Mouse (Mus musculus): ENCODE results near the gene Hivep3. TPM values are rescaled to one million over a fixed set of nuclear protein-coding genes. Genes with fewer than 3 reads are reported as not detected.

Hivep3 gene
- polyA plus RNA-seq, 1 experiment from 2014 or later: 3.2 TPM

DNA sequence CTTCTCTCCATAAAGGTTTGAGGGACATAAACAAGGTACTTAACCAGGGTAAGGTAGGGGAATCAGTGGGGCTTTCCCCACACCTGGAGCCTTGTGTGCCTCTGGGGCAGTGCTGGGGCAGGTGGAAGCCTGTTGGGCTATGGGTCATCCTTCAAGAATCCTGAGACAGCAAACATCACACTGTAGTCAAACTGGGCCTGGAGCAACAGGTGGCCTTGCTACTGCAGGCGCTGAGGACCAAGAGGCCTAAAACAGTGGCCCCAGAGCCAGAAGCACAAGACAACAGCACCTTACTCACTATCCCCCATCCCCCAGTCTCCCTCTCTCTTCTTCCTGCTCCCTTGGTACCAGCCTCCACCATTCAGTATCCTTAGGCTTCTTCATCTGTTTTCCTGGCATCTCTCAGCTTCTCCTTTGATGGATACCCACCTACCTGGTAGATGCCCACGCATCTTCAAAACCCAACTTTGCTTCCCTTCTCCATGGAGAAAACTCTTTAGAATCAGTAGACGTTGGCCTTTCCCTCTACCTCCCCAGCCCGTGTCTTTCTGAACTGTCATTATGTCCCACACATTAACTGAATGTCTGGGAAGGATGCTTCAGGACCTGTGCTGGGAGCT is 289.7 kb downstream of the Hivep3 start:
- Histone ChIP-seq H3K4me3 (no peak overlapping the region), H3K27me3 (no peaks in the 10 kb centered on the region), H3K36me3 (no peaks in the 10 kb centered on the region), H3K27ac (no peak overlapping the region), H3K9ac (no peak overlapping the region), H3K4me1 (no peaks in the 10 kb centered on the region), H3K4me2 (no peak overlapping the region), H3K9me3 (no peaks in the 10 kb centered on the region)
- no peak for ATAC-seq (ENCODE audit: insufficient number of reproducible peaks, low FRiP score, low TSS enrichment, low read depth)
- 75% methylated on average over 4 of the region's 4 CpGs for WGBS

DNA sequence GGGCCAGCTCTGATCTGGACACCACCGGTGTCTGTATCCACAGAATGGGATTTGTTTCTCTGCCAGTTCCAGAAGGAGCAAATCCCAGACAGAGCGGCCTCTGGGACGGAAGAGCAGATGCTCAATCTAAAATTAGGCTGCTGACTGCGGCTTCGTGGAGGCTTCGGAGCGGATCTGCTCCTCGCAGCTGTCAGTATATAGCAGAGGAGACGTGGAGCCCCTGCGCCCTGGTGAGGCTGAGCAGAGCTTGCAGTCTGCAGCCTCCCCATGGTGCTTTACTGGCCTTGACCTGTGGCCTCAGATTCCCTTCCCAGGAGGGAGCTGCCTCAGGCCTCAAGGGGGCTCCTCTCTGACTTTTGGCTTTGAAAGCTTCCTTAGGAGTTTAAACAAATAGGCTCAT is 290.5 kb downstream of the Hivep3 start:
- Histone ChIP-seq H3K27me3 (no peaks in the 10 kb centered on the region), H3K4me1 (no peaks in the 10 kb centered on the region), H3K36me3 (no peaks in the 10 kb centered on the region), H3K4me3 (no peak overlapping the region), H3K9ac (no peak overlapping the region), H3K27ac (no peak overlapping the region), H3K9me3 (no peaks in the 10 kb centered on the region), H3K4me2 (no peak overlapping the region)
- ATAC-seq (ENCODE audit: insufficient number of reproducible peaks, low FRiP score, low TSS enrichment, low read depth): peak; percentile 46; the same call in 1 of the 2 replicates
- 46% methylated on average over 10 of the region's 10 CpGs for WGBS

DNA sequence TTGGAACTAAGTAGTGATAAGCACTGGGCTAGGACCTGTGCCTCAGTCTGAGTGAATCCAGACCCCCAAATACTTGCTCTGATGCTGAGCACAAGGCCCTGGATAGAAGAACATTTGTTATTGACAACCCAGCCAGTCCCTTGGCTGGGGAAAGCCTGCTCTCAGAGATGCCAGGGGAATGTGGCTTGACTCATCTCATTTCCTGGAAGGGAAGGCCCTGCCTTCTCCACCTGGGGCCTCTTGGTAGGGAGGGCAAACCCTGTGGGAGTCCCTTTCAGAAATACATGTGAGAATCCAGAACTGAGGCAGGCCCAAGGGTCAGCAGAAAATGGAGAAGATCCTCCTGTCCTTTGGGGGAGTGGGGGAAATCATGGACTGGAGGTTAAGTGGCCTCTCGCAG is 294.1 kb downstream of the Hivep3 start:
- no peak for ATAC-seq (ENCODE audit: insufficient number of reproducible peaks, low FRiP score, low TSS enrichment, low read depth)
- Histone ChIP-seq H3K9me3 (no peaks in the 10 kb centered on the region), H3K27me3 (peaks cover 30% of the 10 kb centered on the region), H3K27ac (no peak overlapping the region), H3K9ac (no peak overlapping the region), H3K36me3 (no peaks in the 10 kb centered on the region), H3K4me2 (no peak overlapping the region), H3K4me3 (no peak overlapping the region), H3K4me1 (peaks cover 7% of the 10 kb centered on the region; the same call in 1 of the 2 replicates)
- WGBS: 89% methylated on average over 1 of the region's 1 CpGs

DNA sequence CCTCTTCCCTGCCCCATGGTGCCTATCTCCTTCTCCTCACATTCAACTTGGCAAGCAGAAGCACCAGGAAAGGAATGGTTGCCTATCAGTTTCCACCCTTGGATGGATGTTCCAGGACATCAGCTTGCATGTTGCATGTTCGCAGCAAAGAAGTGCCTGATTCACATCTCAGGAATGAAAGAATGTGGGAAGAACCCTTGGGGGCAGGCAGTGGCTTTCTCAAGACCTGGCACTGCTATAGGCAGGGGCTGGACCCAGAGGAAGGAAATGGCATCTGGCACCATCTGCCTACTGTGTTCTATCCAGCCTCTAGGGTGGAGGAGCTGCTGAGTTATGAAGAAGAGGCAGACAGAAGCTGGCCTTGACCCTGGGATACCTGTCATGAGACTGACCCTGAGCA is 296.4 kb downstream of the Hivep3 start:
- H3K27me3 ChIP-seq: peaks cover 52% of the 10 kb centered on the region
- H3K4me1 ChIP-seq: peaks cover 13% of the 10 kb centered on the region
- H3K36me3 ChIP-seq: no peaks in the 10 kb centered on the region
- no peak overlapping the region for H3K9ac ChIP-seq
- H3K9me3 ChIP-seq: no peaks in the 10 kb centered on the region
- no peak overlapping the region for H3K4me3 ChIP-seq
- WGBS: 65% methylated on average over 1 of the region's 1 CpGs
- no peak overlapping the region for H3K27ac ChIP-seq
- no peak for ATAC-seq (ENCODE audit: insufficient number of reproducible peaks, low FRiP score, low TSS enrichment, low read depth)
- H3K4me2 ChIP-seq: no peak overlapping the region

DNA sequence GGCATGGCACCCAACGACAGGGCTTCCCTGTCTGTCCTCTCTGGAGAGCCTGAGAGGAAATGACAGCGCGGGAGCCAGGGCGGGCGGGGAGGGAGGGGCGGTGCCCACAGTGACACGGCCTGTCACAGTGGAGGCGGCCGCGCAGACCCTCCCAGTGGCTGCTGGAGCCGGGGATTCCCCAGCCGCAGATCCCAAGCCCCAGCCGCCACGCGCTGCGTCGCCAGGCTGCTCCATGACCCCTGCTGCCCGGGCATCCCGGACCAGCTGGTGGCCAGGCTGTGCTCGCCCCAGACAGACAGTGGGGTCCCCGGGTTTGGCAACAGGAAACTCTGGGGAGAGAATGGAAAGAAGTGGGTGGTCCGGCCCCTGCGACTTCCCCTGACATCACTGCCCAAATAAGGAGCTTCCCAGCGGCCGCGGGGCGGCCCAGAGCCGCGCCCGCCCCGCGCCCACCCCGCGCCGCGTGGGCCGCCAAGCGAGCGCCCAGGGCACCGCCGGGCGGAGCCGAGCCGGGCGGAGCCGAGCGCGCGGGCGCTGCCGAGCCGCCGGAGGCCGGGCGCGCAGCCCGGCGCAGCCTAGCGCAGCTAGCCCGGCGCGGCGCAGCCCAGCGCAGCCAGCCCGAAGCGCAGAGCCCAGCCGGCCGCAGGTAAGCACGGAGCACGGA is 298.9 kb downstream of the Hivep3 start:
- ATAC-seq (ENCODE audit: insufficient number of reproducible peaks, low FRiP score, low TSS enrichment, low read depth): peak; percentile 42
- Histone ChIP-seq H3K9ac (peak overlapping the region; percentile 18), H3K36me3 (no peaks in the 10 kb centered on the region), H3K4me2 (peak overlapping the region; percentile 91), H3K4me3 (peak overlapping the region; percentile 56), H3K27me3 (peaks cover 71% of the 10 kb centered on the region), H3K27ac (no peak overlapping the region), H3K4me1 (peaks cover 17% of the 10 kb centered on the region), H3K9me3 (no peaks in the 10 kb centered on the region)
- under 1% methylated on average over 69 of the region's 70 CpGs for WGBS

DNA sequence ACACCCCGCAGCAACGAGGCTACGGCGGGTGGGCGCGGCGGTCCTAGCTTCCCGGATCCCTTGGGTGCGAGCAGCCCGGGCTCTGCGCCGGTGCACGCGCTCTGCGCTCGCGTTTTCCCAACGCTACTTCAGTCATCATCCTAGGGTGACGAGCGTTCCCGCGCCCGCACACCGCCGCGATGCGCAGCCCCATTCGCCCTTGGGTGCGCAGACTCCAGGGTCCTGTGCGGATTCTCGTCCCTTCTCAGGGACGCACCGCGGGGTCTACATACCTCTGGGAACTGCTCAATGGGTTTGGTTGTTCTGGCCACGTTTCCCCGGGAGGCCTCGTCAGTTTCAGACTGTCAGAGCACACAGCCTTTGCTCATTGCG is 299.4 kb downstream of the Hivep3 start:
- WGBS: under 1% methylated on average over 38 of the region's 38 CpGs
- H3K27me3 ChIP-seq: peaks cover 71% of the 10 kb centered on the region
- ATAC-seq (ENCODE audit: insufficient number of reproducible peaks, low FRiP score, low TSS enrichment, low read depth): no peak; the same call in 1 of the 2 replicates

DNA sequence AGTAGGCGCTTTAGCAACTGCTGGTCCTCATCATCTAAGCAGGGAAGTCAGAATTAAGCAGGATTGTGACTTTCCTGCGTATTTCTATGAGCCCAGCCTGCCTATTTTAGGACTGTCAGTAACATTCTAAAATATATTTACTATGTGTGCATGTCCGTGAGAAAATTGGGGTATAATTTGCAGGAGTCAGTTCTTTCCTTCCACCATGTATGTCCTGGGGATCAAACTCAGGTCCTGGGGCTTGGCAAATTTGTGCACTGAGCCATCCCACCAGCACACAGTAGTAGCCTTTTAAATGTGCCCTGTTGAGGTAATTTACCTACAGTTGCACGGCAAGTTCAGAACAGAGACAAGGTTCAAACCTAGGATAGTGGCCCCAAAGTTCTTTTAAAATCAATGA is 302.7 kb downstream of the Hivep3 start:
- Histone ChIP-seq H3K4me2 (no peak overlapping the region), H3K36me3 (no peaks in the 10 kb centered on the region), H3K9me3 (no peaks in the 10 kb centered on the region), H3K4me1 (peaks cover 17% of the 10 kb centered on the region), H3K9ac (no peak overlapping the region), H3K4me3 (no peak overlapping the region), H3K27ac (no peak overlapping the region), H3K27me3 (peaks cover 58% of the 10 kb centered on the region)
- 90% methylated on average over 4 of the region's 4 CpGs for WGBS
- ATAC-seq (ENCODE audit: insufficient number of reproducible peaks, low FRiP score, low TSS enrichment, low read depth): no peak

More for the DNA sequence above, 299.4 kb downstream of the Hivep3 start:
- Histone ChIP-seq H3K4me1 (peaks cover 17% of the 10 kb centered on the region), H3K36me3 (no peaks in the 10 kb centered on the region), H3K9me3 (no peaks in the 10 kb centered on the region), H3K4me2 (peak overlapping the region; percentile 91), H3K4me3 (peak overlapping the region; percentile 56), H3K9ac (peak overlapping the region; percentile 18), H3K27ac (no peak overlapping the region)

DNA sequence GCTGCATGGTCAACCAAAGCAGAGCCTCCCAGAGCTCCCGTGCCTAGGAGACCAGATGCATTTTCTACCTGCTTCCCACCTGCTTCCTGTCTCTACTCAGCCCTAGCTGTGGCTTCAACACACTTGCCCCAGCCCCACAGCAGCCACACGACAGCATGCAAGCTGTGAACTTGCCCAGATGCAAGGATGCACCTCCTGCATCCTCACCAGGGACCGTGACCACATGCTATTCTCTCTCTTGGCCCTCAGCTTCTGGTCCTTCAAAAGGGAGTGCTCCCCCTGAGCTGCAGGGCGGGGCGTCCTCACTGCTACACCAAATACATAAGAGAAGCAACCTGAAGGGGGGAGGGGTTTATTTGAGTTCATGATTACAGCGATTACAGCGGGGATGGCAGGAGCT is 303.4 kb downstream of the Hivep3 start:
- WGBS: 42% methylated on average over 7 of the region's 7 CpGs
- H3K4me2 ChIP-seq: no peak overlapping the region
- H3K4me3 ChIP-seq: no peak overlapping the region
- no peaks in the 10 kb centered on the region for H3K36me3 ChIP-seq
- no peaks in the 10 kb centered on the region for H3K9me3 ChIP-seq
- H3K27me3 ChIP-seq: peaks cover 51% of the 10 kb centered on the region
- no peak overlapping the region for H3K9ac ChIP-seq
- no peak overlapping the region for H3K27ac ChIP-seq
- ATAC-seq (ENCODE audit: insufficient number of reproducible peaks, low FRiP score, low TSS enrichment, low read depth): no peak
- peaks cover 15% of the 10 kb centered on the region for H3K4me1 ChIP-seq

DNA sequence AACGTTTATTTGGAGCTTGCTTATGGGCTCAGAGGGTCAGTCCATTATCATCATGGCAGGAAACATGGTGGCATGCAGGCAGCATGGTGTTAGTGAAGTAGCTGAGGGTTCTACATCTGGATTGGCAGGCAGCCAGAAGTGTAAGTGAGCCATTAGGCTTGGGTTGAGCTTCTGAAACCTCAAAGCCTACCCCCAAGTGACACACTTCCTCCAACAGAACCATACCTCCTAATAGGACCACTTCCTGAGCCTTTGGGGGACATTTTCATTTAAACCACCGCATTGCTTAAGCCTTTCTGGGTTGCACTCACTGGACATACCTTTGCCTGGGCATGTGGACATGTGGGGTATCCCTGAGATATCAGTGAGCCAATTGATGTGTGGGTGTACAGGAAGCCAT is 307.9 kb downstream of the Hivep3 start:
- peaks cover 18% of the 10 kb centered on the region; the same call in 1 of the 2 replicates for H3K4me1 ChIP-seq
- H3K27me3 ChIP-seq: peaks cover 10% of the 10 kb centered on the region
- 71% methylated on average over 2 of the region's 2 CpGs for WGBS
- H3K4me2 ChIP-seq: no peak overlapping the region
- no peaks in the 10 kb centered on the region for H3K36me3 ChIP-seq
- no peak overlapping the region for H3K4me3 ChIP-seq
- no peaks in the 10 kb centered on the region for H3K9me3 ChIP-seq
- ATAC-seq (ENCODE audit: insufficient number of reproducible peaks, low FRiP score, low TSS enrichment, low read depth): no peak
- H3K9ac ChIP-seq: no peak overlapping the region
- no peak overlapping the region for H3K27ac ChIP-seq

DNA sequence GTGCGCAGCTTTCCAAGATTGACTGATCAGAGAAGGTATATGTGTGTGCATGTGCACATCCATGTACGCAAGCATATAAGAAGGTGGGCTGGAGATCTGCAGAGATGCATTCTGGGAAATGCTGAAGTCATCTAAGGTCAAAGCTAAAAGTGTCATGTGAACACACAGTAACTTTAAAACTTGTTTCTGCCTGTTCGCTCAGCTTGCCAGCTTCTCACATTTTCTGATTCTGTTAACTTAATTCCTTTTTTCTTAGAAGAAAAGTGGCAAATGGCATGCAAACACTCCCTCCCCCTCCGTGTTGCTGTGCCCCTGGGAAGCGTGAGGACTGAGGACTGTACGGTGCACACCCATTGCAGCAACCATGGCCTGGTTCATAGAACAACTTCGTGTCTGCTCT is 308.9 kb downstream of the Hivep3 start:
- H3K36me3 ChIP-seq: no peaks in the 10 kb centered on the region
- peaks cover 3% of the 10 kb centered on the region; the same call in 1 of the 2 replicates for H3K27me3 ChIP-seq
- no peak overlapping the region for H3K9ac ChIP-seq
- H3K27ac ChIP-seq: no peak overlapping the region
- WGBS: 80% methylated on average over 7 of the region's 7 CpGs
- no peak overlapping the region for H3K4me3 ChIP-seq
- H3K4me1 ChIP-seq: peaks cover 19% of the 10 kb centered on the region; the same call in 1 of the 2 replicates
- ATAC-seq (ENCODE audit: insufficient number of reproducible peaks, low FRiP score, low TSS enrichment, low read depth): no peak
- H3K4me2 ChIP-seq: no peak overlapping the region
- H3K9me3 ChIP-seq: no peaks in the 10 kb centered on the region

DNA sequence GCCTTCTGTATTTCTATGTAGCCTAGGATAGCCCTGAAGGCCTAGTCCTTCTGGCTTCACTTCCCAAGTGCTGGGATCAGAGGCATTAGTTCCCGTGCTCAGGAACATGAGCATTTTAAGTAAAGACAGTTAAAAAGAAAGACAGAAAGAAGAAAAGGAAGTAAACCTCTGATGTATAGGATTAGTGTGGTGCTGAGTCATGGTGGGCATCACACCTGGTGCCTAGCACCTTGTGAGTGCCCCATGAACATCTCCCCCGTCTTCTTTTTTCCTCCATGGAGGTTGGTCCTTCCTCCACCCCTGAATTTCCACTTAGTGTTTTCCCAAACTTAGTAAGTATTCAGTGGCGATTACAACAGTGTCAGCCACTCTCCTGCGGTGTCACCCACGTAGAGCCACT is 311.0 kb downstream of the Hivep3 start:
- no peak overlapping the region for H3K4me3 ChIP-seq
- no peak overlapping the region for H3K27ac ChIP-seq
- no peaks in the 10 kb centered on the region for H3K9me3 ChIP-seq
- no peaks in the 10 kb centered on the region for H3K27me3 ChIP-seq
- no peak for ATAC-seq (ENCODE audit: insufficient number of reproducible peaks, low FRiP score, low TSS enrichment, low read depth)
- H3K36me3 ChIP-seq: no peaks in the 10 kb centered on the region
- H3K9ac ChIP-seq: no peak overlapping the region
- 75% methylated on average over 5 of the region's 5 CpGs for WGBS
- no peak overlapping the region for H3K4me2 ChIP-seq
- peaks cover 19% of the 10 kb centered on the region; the same call in 1 of the 2 replicates for H3K4me1 ChIP-seq

DNA sequence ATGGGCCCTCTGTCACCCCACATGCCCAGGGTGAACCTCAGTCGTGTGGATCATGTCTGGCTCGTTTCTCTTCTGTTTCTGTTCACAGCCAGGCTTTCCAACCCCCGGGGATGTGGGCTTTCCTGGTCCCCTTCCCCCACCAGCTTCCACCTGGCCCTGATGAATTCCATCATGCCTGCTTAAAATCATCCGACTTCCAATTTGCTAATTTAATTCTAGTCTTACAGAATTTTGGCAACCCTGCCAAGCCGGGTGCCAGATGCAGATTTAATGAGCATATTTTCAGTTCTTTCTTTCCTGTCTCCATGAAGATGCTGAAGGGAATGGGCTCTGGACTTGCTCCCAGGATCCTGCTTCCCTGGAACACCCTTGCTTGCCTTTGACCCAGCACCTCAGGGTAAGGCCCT is 311.6 kb downstream of the Hivep3 start:
- no peak overlapping the region for H3K4me2 ChIP-seq
- no peak overlapping the region for H3K9ac ChIP-seq
- ATAC-seq (ENCODE audit: insufficient number of reproducible peaks, low FRiP score, low TSS enrichment, low read depth): no peak
- H3K27ac ChIP-seq: no peak overlapping the region
- 30% methylated on average over 5 of the region's 5 CpGs for WGBS
- no peak overlapping the region for H3K4me3 ChIP-seq
- H3K36me3 ChIP-seq: no peaks in the 10 kb centered on the region
- H3K4me1 ChIP-seq: peaks cover 19% of the 10 kb centered on the region; the same call in 1 of the 2 replicates
- no peaks in the 10 kb centered on the region for H3K9me3 ChIP-seq
- H3K27me3 ChIP-seq: no peaks in the 10 kb centered on the region
